Mouse (Mus musculus) A20 (cell line): ENCODE measurements around the gene Sult6b2.

ENCODE experiments used
- DNase-seq: peaks from one replicate; pipeline ENCODE4 v3.0.0-alpha.2; 2011; ENCODE audit warnings: low read depth, low spot score

Sult6b2 gene

DNA sequence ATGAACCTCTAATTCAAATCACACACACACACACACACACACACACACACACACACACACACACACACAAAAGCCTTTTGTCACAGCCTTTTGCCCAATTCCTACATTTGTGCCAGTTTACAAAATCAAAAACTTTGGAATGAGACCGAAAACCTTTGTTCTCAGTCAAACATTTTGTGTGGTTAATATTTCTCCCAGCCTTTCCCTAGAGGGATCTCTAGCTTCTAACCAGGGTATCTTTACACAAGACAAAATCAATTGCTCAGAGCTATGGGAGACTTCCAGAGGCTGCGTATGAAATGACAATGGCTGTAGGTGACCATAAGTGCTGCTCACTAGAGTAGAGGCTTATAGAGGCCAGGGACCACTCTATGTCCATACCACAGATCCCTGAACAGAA, 66.1 kb downstream of the Sult6b2 start:
- no peak for DNase-seq

DNA sequence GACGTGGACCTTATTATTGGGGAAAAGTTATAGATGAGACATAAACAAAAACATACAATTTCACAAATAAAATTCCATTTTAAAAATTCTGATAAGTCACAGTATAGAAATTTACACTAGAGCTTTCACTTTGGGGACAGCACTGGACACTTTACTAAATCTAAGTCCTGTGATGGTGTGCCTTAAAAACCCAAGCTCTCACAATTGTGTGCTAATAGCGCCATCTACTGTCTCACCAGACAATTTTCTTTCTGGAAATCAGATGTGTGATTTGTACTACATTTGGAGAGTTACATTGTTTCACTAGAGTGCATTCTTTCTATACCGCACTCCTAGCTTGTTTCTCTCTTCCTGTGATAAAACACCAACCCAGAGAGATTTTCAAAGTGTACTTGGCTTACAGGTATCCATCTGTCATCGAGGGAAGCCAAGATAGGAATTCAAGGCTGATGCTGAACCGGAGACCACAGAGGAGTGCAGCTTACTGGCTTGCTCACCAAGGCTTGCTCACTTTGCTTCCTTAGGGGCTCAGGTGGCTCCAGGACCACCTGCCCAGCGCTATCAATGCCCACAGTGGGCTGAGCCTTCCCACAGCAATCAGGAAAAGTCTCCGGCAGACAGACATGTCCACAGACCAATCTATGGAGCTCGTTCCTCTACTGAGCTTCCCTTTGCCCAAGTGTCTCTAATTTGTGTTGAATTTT, 68.8 kb downstream of the Sult6b2 start:
- DNase-seq: peak; percentile 51
